Mouse (Mus musculus) hindbrain, postnatal 0 days (tissue): ENCODE measurements at regions not wholly inside any gene's neighbourhood (a gene's known extent, or its start where the extent isn't known, plus 50 kb on each side); places are given as distances from the start of the nearest gene placed in this dataset.

ENCODE experiments used
- ATAC-seq: fragments of 200-750 bp; cut with Nextera tagmentation; 2 replicates; pipeline ENCODE4 v1.8.0; 2017; ENCODE audit warnings: mild to moderate bottlenecking, moderate TSS enrichment, moderate library complexity
- DNase-seq: peaks from one replicate; pipeline ENCODE4 v3.0.0-alpha.2; 2015; ENCODE audit warnings: low spot score
- H3K27ac ChIP-seq: fragments of 300-500 bp; sonication (generic); 2 replicates; pipeline ENCODE4 v1.5.1; 2014; ENCODE audit warnings: mild to moderate bottlenecking
- H3K27me3 ChIP-seq: fragments of 300-500 bp; sonication (generic); 2 replicates; pipeline ENCODE4 v1.6.1; 2014; ENCODE audit warnings: low read length, mixed read lengths; ENCODE audit not compliant: insufficient read depth
- H3K36me3 ChIP-seq: fragments of 300-500 bp; sonication (generic); 2 replicates; pipeline ENCODE4 v1.6.1; 2014; ENCODE audit warnings: low read length, mixed read lengths; ENCODE audit not compliant: insufficient read depth
- H3K4me1 ChIP-seq: fragments of 300-500 bp; sonication (generic); 2 replicates; pipeline ENCODE4 v1.6.1; 2014; ENCODE audit warnings: antibody characterized with exemption, low read length, mixed read lengths; ENCODE audit not compliant: insufficient read depth
- H3K4me2 ChIP-seq: fragments of 300-500 bp; sonication (generic); 2 replicates; pipeline ENCODE4 v1.6.1; 2014; ENCODE audit warnings: low read depth, mild to moderate bottlenecking, low read length, moderate library complexity, mixed read lengths
- H3K4me3 ChIP-seq: fragments of 300-500 bp; sonication (generic); 2 replicates; pipeline ENCODE4 v1.5.1; 2014; ENCODE audit warnings: low read length
- H3K9ac ChIP-seq: fragments of 300-500 bp; sonication (generic); replicated peaks from 2 replicates; pipeline ENCODE4 v1.6.1; 2014; ENCODE audit warnings: mild to moderate bottlenecking, low read length, moderate library complexity, mixed read lengths
- H3K9me3 ChIP-seq: fragments of 300-500 bp; sonication (generic); 2 replicates; pipeline ENCODE4 v1.6.1; 2016; ENCODE audit warnings: low read length, mixed read lengths
- CTCF ChIP-seq: IDR thresholded peaks from 2 replicates; pipeline ENCODE4 v1.5.1; 2016; ENCODE audit warnings: antibody characterized with exemption, control low read depth, low read depth
- WGBS: fragments of 180-500 bp; shearing (Covaris S2); extraction: QIAGEN DNeasy Blood & Tissue Kit; methylation state at CpG from one replicate; pipeline ENCODE4 v1.1.7; 2014; 5-methylcytosine and 5-hydroxymethylcytosine counted together

DNA sequence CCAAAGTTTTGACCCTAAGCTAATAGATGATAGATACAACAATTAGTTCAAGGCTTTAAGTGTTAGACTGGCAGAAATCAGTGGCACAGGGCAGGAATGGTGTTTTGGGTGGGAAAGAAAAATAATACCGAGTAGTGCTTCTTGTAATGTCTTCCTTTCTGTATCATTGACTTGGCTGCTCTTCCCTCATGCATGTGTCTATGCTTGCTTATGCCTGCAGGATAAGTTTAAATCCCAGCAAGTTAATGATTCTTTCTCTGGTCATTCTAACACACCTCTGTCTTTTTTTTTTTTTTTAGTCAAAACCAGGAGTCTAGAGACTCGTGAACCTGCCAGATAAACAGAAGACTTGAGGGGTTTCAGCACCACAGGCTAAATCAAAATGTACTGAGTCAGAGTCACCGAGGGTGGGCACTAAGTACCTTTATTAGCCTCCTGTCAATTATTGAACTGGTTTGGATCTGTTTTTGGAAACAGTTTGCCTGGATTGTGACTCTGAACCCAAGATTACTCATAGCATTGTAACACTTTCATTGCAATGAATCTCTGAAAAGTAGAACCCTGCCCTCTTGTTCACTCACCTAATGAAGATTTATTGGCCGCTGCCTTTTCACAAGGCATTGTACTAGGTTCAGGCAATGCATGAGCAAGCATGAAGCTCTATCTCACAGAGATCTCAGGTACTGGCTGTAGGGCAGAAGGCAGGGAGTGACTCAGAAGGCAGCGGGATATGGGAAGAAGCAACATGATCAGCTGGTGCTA is 374.8 kb upstream of the A1bg start:
- no peak overlapping the region for H3K4me3 ChIP-seq
- WGBS: 86% methylated on average over 5 of the region's 5 CpGs
- ATAC-seq (no peak), DNase-seq (no peak)
- no peaks in the 10 kb centered on the region for H3K27me3 ChIP-seq
- H3K9me3 ChIP-seq: no peaks in the 10 kb centered on the region
- H3K4me2 ChIP-seq: no peak overlapping the region
- no peak overlapping the region for H3K9ac ChIP-seq
- H3K4me1 ChIP-seq: no peaks in the 10 kb centered on the region
- H3K36me3 ChIP-seq: no peaks in the 10 kb centered on the region
- H3K27ac ChIP-seq: no peak overlapping the region
- TF ChIP-seq CTCF: no peak

DNA sequence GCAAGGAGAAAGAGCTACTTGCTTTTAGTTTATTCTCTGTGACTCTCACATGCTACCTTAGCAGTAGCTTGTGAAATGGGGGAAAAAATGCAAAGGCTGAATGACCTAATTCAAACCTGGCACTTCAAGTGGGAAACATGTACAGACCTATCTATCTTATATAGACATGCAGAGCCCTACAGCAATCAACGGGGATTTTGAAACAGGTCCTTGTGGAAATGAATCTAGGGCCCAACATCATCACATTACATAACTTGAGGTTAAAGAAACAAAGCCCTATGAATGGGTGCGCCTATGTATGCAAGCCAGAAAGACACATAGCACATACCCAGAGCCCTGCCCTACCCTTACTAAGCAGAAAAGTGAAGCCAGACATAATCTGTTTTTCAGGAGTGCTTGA is 371.8 kb upstream of the A1bg start:
- H3K27me3 ChIP-seq: no peaks in the 10 kb centered on the region
- ATAC-seq (no peak), DNase-seq (no peak)
- no peak for TF ChIP-seq CTCF
- H3K27ac ChIP-seq: no peak overlapping the region
- H3K4me2 ChIP-seq: no peak overlapping the region
- WGBS: 92% methylated on average over 2 of the region's 2 CpGs
- H3K4me1 ChIP-seq: no peaks in the 10 kb centered on the region
- H3K36me3 ChIP-seq: no peaks in the 10 kb centered on the region
- no peaks in the 10 kb centered on the region for H3K9me3 ChIP-seq
- no peak overlapping the region for H3K4me3 ChIP-seq
- no peak overlapping the region for H3K9ac ChIP-seq

DNA sequence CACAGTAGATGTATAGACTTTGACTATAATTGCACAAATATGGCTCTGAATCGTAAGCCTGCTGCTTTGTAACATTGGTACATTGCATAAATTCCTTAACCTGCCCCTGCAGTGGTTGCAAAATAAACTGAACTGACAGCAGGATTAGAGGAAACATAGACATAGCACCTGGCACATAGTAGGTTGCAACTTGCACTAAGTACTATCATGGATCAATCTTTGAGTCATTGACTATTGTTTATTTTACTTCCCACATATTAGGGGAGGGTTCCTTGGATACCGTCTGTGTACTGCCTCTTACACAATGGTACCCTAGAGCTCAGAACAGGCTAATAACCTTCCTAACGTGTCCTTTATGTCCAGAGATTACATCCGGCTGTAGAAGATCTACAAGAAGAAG is 371.3 kb upstream of the A1bg start:
- Histone ChIP-seq H3K4me3 (no peak overlapping the region), H3K27ac (no peak overlapping the region), H3K9me3 (no peaks in the 10 kb centered on the region), H3K4me2 (no peak overlapping the region), H3K9ac (no peak overlapping the region), H3K4me1 (no peaks in the 10 kb centered on the region), H3K36me3 (no peaks in the 10 kb centered on the region), H3K27me3 (no peaks in the 10 kb centered on the region)
- no peak for ATAC-seq
- 80% methylated on average over 4 of the region's 4 CpGs for WGBS
- no peak for DNase-seq
- TF ChIP-seq CTCF: no peak

DNA sequence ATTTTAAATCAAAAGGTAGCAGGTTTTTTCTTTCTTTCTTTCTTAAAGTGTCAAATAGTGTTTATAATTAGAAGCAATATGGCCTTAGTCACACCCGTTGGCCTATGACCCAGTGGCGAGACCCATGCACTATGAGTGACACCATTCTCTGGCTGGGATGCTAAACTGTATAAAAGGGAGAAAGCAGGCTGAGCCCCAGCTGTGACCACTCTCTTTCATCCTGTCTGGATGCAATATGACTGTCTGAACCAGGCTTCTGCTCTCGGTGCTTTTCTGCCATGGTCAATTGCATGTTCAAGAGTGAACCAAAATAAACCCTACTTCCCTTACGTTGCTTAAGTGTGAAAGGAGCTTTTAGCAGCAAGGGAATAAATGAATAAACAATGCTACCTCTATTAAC is 346.0 kb upstream of the A1bg start:
- H3K9ac ChIP-seq: no peak overlapping the region
- no peaks in the 10 kb centered on the region for H3K4me1 ChIP-seq
- TF ChIP-seq CTCF: no peak
- DNase-seq (no peak), ATAC-seq (no peak)
- H3K4me2 ChIP-seq: no peak overlapping the region
- H3K27ac ChIP-seq: no peak overlapping the region
- H3K27me3 ChIP-seq: no peaks in the 10 kb centered on the region
- H3K36me3 ChIP-seq: no peaks in the 10 kb centered on the region
- 35% methylated on average over 4 of the region's 4 CpGs for WGBS
- no peak overlapping the region for H3K4me3 ChIP-seq
- no peaks in the 10 kb centered on the region for H3K9me3 ChIP-seq

DNA sequence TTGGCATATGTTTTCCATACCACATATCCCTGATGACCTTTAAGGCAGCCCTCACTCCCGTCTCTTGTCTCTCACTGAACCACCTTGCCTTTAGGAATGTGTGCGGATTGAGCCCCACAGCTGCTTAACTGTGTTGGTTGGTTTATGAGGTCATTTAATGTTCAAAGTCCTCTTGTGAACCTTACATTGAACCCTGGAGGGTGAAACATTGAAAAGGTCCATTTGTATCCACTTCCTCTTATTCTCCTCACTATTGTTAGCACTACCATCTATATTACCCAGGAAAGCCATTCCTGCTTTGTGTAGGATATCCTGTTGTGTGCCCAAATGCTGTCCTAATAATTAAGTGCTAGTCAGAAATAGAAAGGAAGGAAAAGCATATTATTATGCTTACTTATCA is 336.2 kb upstream of the A1bg start:
- Histone ChIP-seq H3K36me3 (no peaks in the 10 kb centered on the region), H3K27ac (no peak overlapping the region), H3K4me3 (no peak overlapping the region), H3K9me3 (no peaks in the 10 kb centered on the region), H3K27me3 (no peaks in the 10 kb centered on the region), H3K4me2 (no peak overlapping the region), H3K9ac (no peak overlapping the region), H3K4me1 (no peaks in the 10 kb centered on the region)
- DNase-seq: no peak
- no peak for ATAC-seq
- TF ChIP-seq CTCF: no peak
- 91% methylated on average over 2 of the region's 2 CpGs for WGBS

DNA sequence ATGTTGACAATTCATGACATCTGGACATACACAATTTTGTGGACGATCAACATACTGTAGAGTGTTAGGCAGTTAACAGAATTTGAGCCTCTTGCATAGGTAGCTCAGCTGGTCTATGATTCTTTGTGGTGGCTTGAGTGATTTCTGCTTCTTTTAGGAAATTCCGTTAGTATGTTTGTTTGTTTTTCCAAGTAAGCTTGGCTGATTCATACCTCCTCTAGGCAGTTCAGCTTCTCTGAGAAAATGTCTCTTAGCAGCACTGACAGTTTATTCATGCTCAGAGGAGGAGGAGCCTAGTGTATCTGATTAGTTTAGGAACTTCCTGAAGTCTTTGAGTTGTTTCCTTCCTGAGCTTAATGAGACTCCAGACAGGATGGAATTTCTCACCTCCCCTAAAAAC is 321.7 kb upstream of the A1bg start:
- Histone ChIP-seq H3K27ac (no peak overlapping the region), H3K4me1 (no peaks in the 10 kb centered on the region), H3K9ac (no peak overlapping the region), H3K9me3 (no peaks in the 10 kb centered on the region), H3K4me3 (no peak overlapping the region), H3K36me3 (no peaks in the 10 kb centered on the region), H3K27me3 (no peaks in the 10 kb centered on the region), H3K4me2 (no peak overlapping the region)
- no peak for TF ChIP-seq CTCF
- DNase-seq: no peak
- WGBS: 90% methylated on average over 2 of the region's 2 CpGs
- no peak for ATAC-seq

DNA sequence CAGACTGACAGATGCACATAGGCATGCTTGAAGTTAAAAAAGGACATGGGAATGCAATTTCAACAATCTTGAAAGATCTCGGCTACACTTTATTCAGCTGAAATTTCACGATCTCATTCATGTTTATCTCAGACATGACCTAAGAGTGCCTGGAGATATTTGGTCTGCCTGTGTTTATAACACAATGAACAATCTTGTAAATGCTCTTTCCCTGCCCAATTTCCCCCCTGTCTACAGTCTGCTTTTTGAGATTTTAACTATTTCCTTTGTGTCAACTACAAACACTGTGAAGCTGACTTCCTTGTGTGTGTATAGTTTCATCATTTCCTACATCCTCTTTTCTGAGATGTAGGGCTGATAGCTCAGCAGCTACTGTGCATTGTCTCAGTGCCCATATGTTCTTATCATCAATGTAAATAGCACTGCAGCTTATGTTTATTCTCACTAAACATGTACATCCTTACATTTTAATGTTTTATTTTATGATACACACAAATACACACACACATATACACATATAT is 319.4 kb upstream of the A1bg start:
- no peak overlapping the region for H3K4me2 ChIP-seq
- H3K36me3 ChIP-seq: no peaks in the 10 kb centered on the region
- H3K27ac ChIP-seq: no peak overlapping the region
- no peak overlapping the region for H3K9ac ChIP-seq
- DNase-seq (no peak), ATAC-seq (no peak)
- no peaks in the 10 kb centered on the region for H3K9me3 ChIP-seq
- TF ChIP-seq CTCF: no peak
- H3K4me1 ChIP-seq: no peaks in the 10 kb centered on the region
- 84% methylated on average over 2 of the region's 2 CpGs for WGBS
- no peak overlapping the region for H3K4me3 ChIP-seq
- H3K27me3 ChIP-seq: no peaks in the 10 kb centered on the region
